Mouse (Mus musculus) thymus, adult 2 months (tissue): ENCODE data around the gene Snx14.

Source experiments
- CTCF ChIP-seq: fragments of 200-500 bp; IDR thresholded peaks from 2 replicates; pipeline ENCODE4 v1.5.1; 2012; ENCODE audit warnings: mild to moderate bottlenecking, control low read depth, low read length, moderate library complexity, borderline replicate concordance; ENCODE audit not compliant: control insufficient read depth, poor library complexity, insufficient read depth; ENCODE audit errors: extremely low read depth
- POLR2A ChIP-seq: fragments of 200-500 bp; IDR thresholded peaks from 2 replicates; pipeline ENCODE4 v1.6.1; 2012; ENCODE audit warnings: mild to moderate bottlenecking, low read length, control low read depth, moderate library complexity; ENCODE audit not compliant: control insufficient read depth, poor library complexity, insufficient read depth; ENCODE audit errors: extremely low read depth

DNA sequence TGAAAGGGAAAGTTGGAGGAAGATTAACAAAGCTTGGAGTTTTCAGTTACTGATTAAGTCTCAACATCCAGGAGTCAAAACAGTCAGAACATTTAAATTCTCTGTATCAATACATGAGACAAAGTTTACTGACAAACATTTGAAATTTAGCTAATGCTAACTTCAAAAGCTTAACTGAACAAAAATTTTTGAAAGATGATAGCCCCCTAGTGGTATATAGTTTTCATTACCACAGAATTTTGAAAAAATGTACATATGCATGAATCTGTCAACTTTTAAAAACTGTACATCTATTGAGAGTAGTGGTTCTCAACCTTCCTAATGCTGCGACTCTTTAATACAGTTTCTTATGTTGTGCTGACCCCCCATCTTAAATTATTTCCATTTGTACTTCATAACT lies 40.3 kb downstream of the Snx14 start:
- no peak for TF ChIP-seq CTCF
- TF ChIP-seq POLR2A, result no peak
